Mouse (Mus musculus): ENCODE data around the gene Mical2. TPM values are rescaled to one million over a fixed set of nuclear protein-coding genes. Genes with fewer than 3 reads are reported as not detected.

The Mical2 gene
- total and polyA plus RNA-seq, 3 experiments: not detected

GRCm38 (mm10) chr7:112409991-112410390 lies 184.3 kb downstream of the Mical2 start:
- Histone ChIP-seq H3K27me3 (ENCODE audit: control insufficient read depth in 1 of 2, insufficient read depth in 2 of 2, low read length in 2 of 2) (no peaks in the 10 kb centered on the region), H3K9ac (ENCODE audit: control insufficient read depth, low read depth, low read length, poor library complexity, severe bottlenecking) (no peak overlapping the region), H3K9me3 (replicated peaks; ENCODE audit: insufficient read depth, low read length) (no peaks in the 10 kb centered on the region), H3K4me1 (ENCODE audit: control insufficient read depth in 1 of 2, insufficient read depth in 2 of 2, low read length in 2 of 2) (no peaks in the 10 kb centered on the region), H3K36me3 (ENCODE audit: control insufficient read depth in 1 of 2, insufficient read depth in 2 of 2, low read length in 2 of 2) (no peaks in the 10 kb centered on the region), H3K79me2 (ENCODE audit: control insufficient read depth, insufficient read depth, low read length, poor library complexity) (no peaks in the 10 kb centered on the region), H3K4me3 (ENCODE audit: control insufficient read depth in 1 of 2, insufficient read depth in 1 of 2, low read depth in 2 of 2, low read length in 2 of 2) (no peak overlapping the region), H3K27ac (ENCODE audit: control insufficient read depth, low read depth, low read length) (no peak overlapping the region)
- no peak for DNase-seq (ENCODE audit: low read depth, low spot score)
- no peak for TF ChIP-seq SMC3 (IDR thresholded peaks at IDR 0.05; ENCODE audit: low read depth, low read length)
- TF ChIP-seq MAX (IDR thresholded peaks at IDR 0.05; ENCODE audit: low read length): no peak
- TF ChIP-seq MYB (IDR thresholded peaks at IDR 0.05; ENCODE audit: low read depth, low read length): no peak
- no peak for TF ChIP-seq ETS1 (IDR thresholded peaks at IDR 0.05; ENCODE audit: low read depth, low read length)
- TF ChIP-seq GABPA (IDR thresholded peaks at IDR 0.05; ENCODE audit: low read depth, low read length): no peak
- no peak for TF ChIP-seq CTCF (IDR thresholded peaks at IDR 0.05 in 2 of 3, conservative IDR thresholded peaks at IDR 0.05 in 1 of 3; ENCODE audit: control insufficient read depth in 1 of 3, insufficient read depth in 1 of 3, low read depth in 2 of 3, low read length in 3 of 3, poor library complexity in 1 of 3, severe bottlenecking in 1 of 3)
- no peak for TF ChIP-seq MEF2A (IDR thresholded peaks at IDR 0.05; ENCODE audit: extremely low read depth, insufficient replicate concordance, low read depth, low read length, poor library complexity, severe bottlenecking)
- no peak for TF ChIP-seq NELFE (IDR thresholded peaks at IDR 0.05; ENCODE audit: low read depth, low read length)
- no peak for TF ChIP-seq USF2 (IDR thresholded peaks at IDR 0.05; ENCODE audit: borderline replicate concordance in 1 of 2, insufficient read depth in 1 of 2, low read depth in 1 of 2, low read length in 2 of 2)
- TF ChIP-seq BHLHE40 (IDR thresholded peaks at IDR 0.05; ENCODE audit: borderline replicate concordance, low read depth, low read length): no peak
- no peak for TF ChIP-seq MAFK (IDR thresholded peaks at IDR 0.05; ENCODE audit: borderline replicate concordance, low read depth, low read length)
- TF ChIP-seq POLR2AphosphoS5 (IDR thresholded peaks at IDR 0.05; ENCODE audit: borderline replicate concordance, low read depth, low read length): no peak

GRCm38 (mm10) chr7:112413286-112413685 lies 187.6 kb downstream of the Mical2 start:
- TF ChIP-seq MAZ (IDR thresholded peaks at IDR 0.05; ENCODE audit: low read depth, low read length) (no peak), HCFC1 (IDR thresholded peaks at IDR 0.05; ENCODE audit: low read depth, low read length) (no peak), RAD21 (IDR thresholded peaks at IDR 0.05; ENCODE audit: low read depth, low read length) (no peak), ETS1 (IDR thresholded peaks at IDR 0.05; ENCODE audit: low read depth, low read length) (no peak)
- H3K9me3 ChIP-seq (replicated peaks; ENCODE audit: insufficient read depth, low read length): no peaks in the 10 kb centered on the region
- no peaks in the 10 kb centered on the region for H3K27me3 ChIP-seq (ENCODE audit: control insufficient read depth in 1 of 2, insufficient read depth in 2 of 2, low read length in 2 of 2)
- no peak overlapping the region for H3K9ac ChIP-seq (ENCODE audit: control insufficient read depth, low read depth, low read length, poor library complexity, severe bottlenecking)
- H3K27ac ChIP-seq (ENCODE audit: control insufficient read depth, low read depth, low read length): no peak overlapping the region
- no peaks in the 10 kb centered on the region for H3K4me1 ChIP-seq (ENCODE audit: control insufficient read depth in 1 of 2, insufficient read depth in 2 of 2, low read length in 2 of 2)
- no peaks in the 10 kb centered on the region for H3K36me3 ChIP-seq (ENCODE audit: control insufficient read depth in 1 of 2, insufficient read depth in 2 of 2, low read length in 2 of 2)
- no peak overlapping the region for H3K4me3 ChIP-seq (ENCODE audit: control insufficient read depth in 1 of 2, insufficient read depth in 1 of 2, low read depth in 2 of 2, low read length in 2 of 2)
- H3K79me2 ChIP-seq (ENCODE audit: control insufficient read depth, insufficient read depth, low read length, poor library complexity): no peaks in the 10 kb centered on the region
- DNase-seq (ENCODE audit: low read depth, low spot score): no peak
